26 mouse cellular contexts compared by ENCODE assay signal in the genomic region with DNA sequence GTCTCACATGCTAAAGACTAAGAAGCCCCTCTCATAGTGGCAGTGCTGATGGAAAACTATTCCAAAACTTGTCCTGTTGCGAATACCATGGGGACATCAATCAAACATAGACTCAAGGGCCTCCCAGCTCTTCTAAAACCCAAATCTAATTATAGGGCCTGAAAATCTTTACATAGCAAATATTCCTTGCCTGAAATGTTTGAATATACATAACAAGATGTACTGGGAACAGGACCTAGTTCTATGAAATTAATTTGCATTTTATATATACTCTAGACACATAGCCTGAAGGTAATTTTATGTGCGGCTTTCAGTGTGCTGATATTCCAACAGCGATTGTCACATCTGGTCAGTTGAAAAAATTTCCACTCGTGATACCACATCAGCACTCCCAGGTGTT. TPM values are rescaled to one million over a fixed set of nuclear protein-coding genes. Genes with fewer than 3 reads are reported as not detected.
A peak's percentile ranks its signal among the peaks of the same experiment; 100 is the strongest.
DNase-seq lines count a peak whose midpoint lies in the region; ATAC-seq and TF ChIP-seq lines count a peak whose summit lies in the region.
"Had no signal": no experiment of that assay in that cellular context is flagged by ENCODE, and none has a peak within 500 bp of the region (broad histone marks: within the 10 kb centered on the region; RNA-seq: fewer than 3 reads in every experiment).

No protein-coding gene starts in this region.

- H3K4me3 ChIP-seq in forebrain, postnatal 0 days (ENCODE audit: low read depth, low read length): no peak overlapping the region
- H3K4me3 ChIP-seq in forebrain, embryonic 14.5 days (ENCODE audit: low read depth, low read length): no peak overlapping the region
- no peak overlapping the region for H3K4me3 ChIP-seq in gastrocnemius, adult 2 months
- no peak overlapping the region for H3K4me3 ChIP-seq in cortical plate, adult 2 months (ENCODE audit: insufficient read depth, low read length)

- H3K27me3 ChIP-seq in forebrain, postnatal 0 days (ENCODE audit: insufficient read depth, low read length): no peaks in the 10 kb centered on the region
- no peaks in the 10 kb centered on the region for H3K27me3 ChIP-seq in forebrain, embryonic 14.5 days (replicated peaks; ENCODE audit: control insufficient read depth, insufficient read depth, low read length)
- H3K27me3 ChIP-seq: CH12.LX, Patski had no signal

- intact Hi-C loops in gastrocnemius, adult 2 months (cut with DNase I): no loop called here
- intact Hi-C loops in left cerebral cortex, postnatal 25 days (cut with DNase I): no loop called here

- TF ChIP-seq POLR2A in cortical plate, adult 2 months (IDR thresholded peaks at IDR 0.05; ENCODE audit: extremely low read depth, insufficient read depth, low read length): no peak

- 75% methylated on average over 4 of the region's 4 CpGs for WGBS in forebrain, postnatal 0 days
- WGBS in forebrain, embryonic 14.5 days: 97% methylated on average over 4 of the region's 4 CpGs

- H3K9me3 ChIP-seq in forebrain, postnatal 0 days (ENCODE audit: low read length): no peaks in the 10 kb centered on the region
- H3K9me3 ChIP-seq in forebrain, embryonic 14.5 days (replicated peaks; ENCODE audit: control insufficient read depth, low read length): no peaks in the 10 kb centered on the region
- H3K9me3 ChIP-seq: G1E had no signal

- no peak overlapping the region for H3K4me2 ChIP-seq in forebrain, postnatal 0 days (ENCODE audit: low read depth)
- H3K4me2 ChIP-seq in forebrain, embryonic 14.5 days (ENCODE audit: low read length): no peak overlapping the region

- no peak overlapping the region for H3K9ac ChIP-seq in forebrain, postnatal 0 days
- no peak overlapping the region for H3K9ac ChIP-seq in forebrain, embryonic 14.5 days (ENCODE audit: low read length)

- no peak overlapping the region for H3K27ac ChIP-seq in forebrain, postnatal 0 days (ENCODE audit: low read depth, low read length)
- H3K27ac ChIP-seq in forebrain, embryonic 14.5 days (ENCODE audit: low read depth, low read length): no peak overlapping the region
- peak overlapping the region; percentile 91 for H3K27ac ChIP-seq in gastrocnemius, adult 2 months
- 0 out of 2 replicates have a peak overlapping the region, but pooled peaks have one; percentile 39 for H3K27ac ChIP-seq in cortical plate, adult 2 months (ENCODE audit: insufficient read depth, low read length)

- ATAC-seq in forebrain, postnatal 0 days: peak; percentile 54
- ATAC-seq in forebrain, embryonic 14.5 days: no peak
- ATAC-seq in frontal cortex, adult (ENCODE audit: low TSS enrichment): peak; percentile 53
- ATAC-seq: activated CD4-positive, CD25-positive, alpha-beta regulatory T cell, adult 4 months; CD4-positive, CD25-positive, alpha-beta regulatory T cell, adult 4 months had no signal

- no peaks in the 10 kb centered on the region for H3K36me3 ChIP-seq in forebrain, postnatal 0 days (ENCODE audit: insufficient read depth)
- H3K36me3 ChIP-seq in forebrain, embryonic 14.5 days (ENCODE audit: control insufficient read depth, insufficient read depth, low read length): no peaks in the 10 kb centered on the region
- H3K36me3 ChIP-seq: G1E had no signal

- no peak for TF ChIP-seq CTCF in forebrain, postnatal 0 days (IDR thresholded peaks at IDR 0.05; ENCODE audit: low read depth)
- no peak for TF ChIP-seq CTCF in gastrocnemius, adult 2 months (IDR thresholded peaks at IDR 0.05)
- no peak for TF ChIP-seq CTCF in cortical plate, adult 2 months (IDR thresholded peaks at IDR 0.05; ENCODE audit: extremely low read depth, insufficient read depth, low read length)

- no peaks in the 10 kb centered on the region for H3K4me1 ChIP-seq in forebrain, postnatal 0 days (ENCODE audit: insufficient read depth)
- H3K4me1 ChIP-seq in forebrain, embryonic 14.5 days (ENCODE audit: control insufficient read depth, insufficient read depth, low read length): no peaks in the 10 kb centered on the region
- no peaks in the 10 kb centered on the region; the same call in 1 of the 2 replicates for H3K4me1 ChIP-seq in cortical plate, adult 2 months (ENCODE audit: control insufficient read depth, insufficient read depth, low read length)

- DNase-seq in forebrain, postnatal 0 days: no peak
- DNase-seq in forebrain, embryonic 14.5 days (ENCODE audit: low spot score): no peak
- no peak for DNase-seq in frontal cortex, adult 2 months (ENCODE audit: extremely low spot score in 1 of 2, low spot score in 1 of 2)
- DNase-seq in gastrocnemius, adult 2 months: no peak
- DNase-seq in gastrocnemius, adult 8-10 months (ENCODE audit: low spot score in 2 of 2): no peak
- no peak for DNase-seq in left cerebral cortex, postnatal 25 days (ENCODE audit: low spot score in 2 of 2)
- DNase-seq: adrenal gland, adult 2 months; adrenal gland, adult 8-10 months; adrenal gland, postnatal 10 days; adrenal gland, postnatal 14 days; adrenal gland, postnatal 25 days; adrenal gland, postnatal 36 days; B cell, adult 2 months; cerebellum, adult 11 months; cerebellum, adult 11-12 months had no signal

RNA-seq across cellular contexts. Expression of a gene that starts 8.0 kb away (rescaled TPM):
- 2.0 and 10.5 TPM in 2 replicates for total RNA-seq in forebrain, postnatal 0 days (2014; rRNA removed)
- polyA plus RNA-seq in forebrain, postnatal 0 days (2015; fragmentation: Nextera tagmentation; extraction: Ambion mirVana): 3.0 and 12.2 TPM in 2 replicates
- polyA plus RNA-seq in forebrain, embryonic 14.5 days (2014; fragmentation: Nextera tagmentation; extraction: Ambion mirVana): 1.1 TPM in 1 of 2 replicates, not detected in the other
- 7.3 and 8.5 TPM in 2 replicates for polyA plus RNA-seq in frontal cortex, adult 2 months (2012; rRNA removed)
- total RNA-seq in gastrocnemius, adult 2 months (2021): 10 to 100 TPM; 45.0 to 51.6 TPM
- total RNA-seq in gastrocnemius, adult 8-10 months (2022): 10 to 100 TPM; 37.4 to 60.4 (median 51.8) TPM
- 8.2 and 10.2 TPM in 2 replicates for polyA plus RNA-seq in cortical plate, adult 2 months (2012; rRNA removed)
- total RNA-seq in left cerebral cortex, postnatal 25 days (2021): 1 to 10 TPM; 8.1 to 9.1 TPM
- total RNA-seq: adrenal gland, adult 18-20 months; adrenal gland, adult 2 months; adrenal gland, adult 8-10 months; adrenal gland, postnatal 14 days; adrenal gland, postnatal 25 days; adrenal gland, postnatal 36 days; CH12.LX; ES-E14; G1E; MEL had no signal
- polyA plus RNA-seq: activated CD4-positive, CD25-positive, alpha-beta regulatory T cell, adult 4 months; adrenal gland, adult 2 months; C2C12; CD4-positive, CD25-positive, alpha-beta regulatory T cell, adult 4 months; G1E; Patski had no signal

RNA-seq across cellular contexts. Expression of a gene that starts 37.1 kb away (rescaled TPM):
- 30.7 and 35.5 TPM in 2 replicates for total RNA-seq in forebrain, postnatal 0 days (2014; rRNA removed)
- 9.0 and 10.3 TPM in 2 replicates for polyA plus RNA-seq in forebrain, postnatal 0 days (2015; fragmentation: Nextera tagmentation; extraction: Ambion mirVana)
- 12.1 and 12.2 TPM in 2 replicates for polyA plus RNA-seq in forebrain, embryonic 14.5 days (2014; fragmentation: Nextera tagmentation; extraction: Ambion mirVana)
- polyA plus RNA-seq in frontal cortex, adult 2 months (2012; rRNA removed): 17.5 and 19.5 TPM in 2 replicates
- 10 to 100 TPM in 1 of 2 experiments, 1 to 10 TPM in 1; 9.2 to 13.6 TPM for total RNA-seq in gastrocnemius, adult 2 months (2021)
- total RNA-seq in gastrocnemius, adult 8-10 months (2022): 10 to 100 TPM in 1 of 4 experiments, 1 to 10 TPM in 3; 7.6 to 10.2 (median 8.0) TPM
- polyA plus RNA-seq in cortical plate, adult 2 months (2012; rRNA removed): 12.8 and 13.8 TPM in 2 replicates
- total RNA-seq in left cerebral cortex, postnatal 25 days (2021): 10 to 100 TPM; 21.4 to 25.7 TPM
- polyA plus RNA-seq: G1E had no signal

Comparison
In these comparisons a context has a peak if more than half of its experiments do, and no peak if none do; other contexts are left out.
1. H3K27ac ChIP-seq: peak in gastrocnemius, adult 2 months (single experiment) and cortical plate, adult 2 months (single experiment); none in forebrain, postnatal 0 days (single experiment) and forebrain, embryonic 14.5 days (single experiment).